Mouse (Mus musculus): ENCODE data around the gene Efnb3. TPM values are rescaled to one million over a fixed set of nuclear protein-coding genes. Genes with fewer than 3 reads are reported as not detected.
A peak's percentile ranks its signal among the peaks of the same experiment; 100 is the strongest.

Gene Efnb3
- total RNA-seq, 2 experiments from 2014 or later: 77.4 to 98.0 TPM

DNA sequence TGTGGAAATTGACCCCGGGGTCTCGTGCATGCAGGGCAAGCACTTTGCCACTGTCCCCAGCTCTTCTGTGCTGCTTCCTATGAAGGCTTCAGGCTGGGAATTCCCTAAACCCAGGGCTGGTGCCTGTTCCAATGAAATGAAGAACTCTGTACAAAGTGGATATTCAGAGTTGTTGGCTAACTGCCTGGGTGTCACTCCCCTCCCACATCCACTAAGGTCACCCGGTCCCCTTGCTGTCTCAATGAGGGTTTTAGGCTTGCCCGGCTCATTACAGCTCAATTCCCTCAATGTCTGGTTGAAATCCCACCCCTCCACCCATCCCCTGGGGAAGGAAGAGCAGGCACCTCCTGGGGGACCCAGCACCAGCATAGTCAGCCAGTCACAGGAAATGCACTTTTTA, 40.0 kb downstream of the Efnb3 start:
- intact Hi-C loops (cut with DNase I): no loop called here
- no peak for DNase-seq

DNA sequence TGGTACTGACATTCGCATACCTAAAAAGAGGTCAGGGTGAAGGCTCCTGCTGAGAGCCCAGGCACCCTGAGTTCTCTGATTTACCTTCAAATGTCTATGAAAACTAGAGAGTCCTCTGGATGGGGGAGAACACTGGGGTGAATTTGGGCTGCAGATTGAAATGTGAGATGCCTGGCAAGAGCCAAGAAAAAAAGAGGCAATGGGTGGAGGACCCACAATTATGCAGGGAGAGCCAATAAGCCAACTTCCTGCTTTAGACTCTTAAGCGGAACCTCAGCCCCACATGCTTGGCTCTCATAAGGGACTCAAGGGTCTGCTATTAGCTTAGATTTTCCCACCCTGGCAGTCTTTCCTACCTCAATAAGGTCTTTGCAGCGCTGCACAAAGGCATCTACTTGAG, 43.3 kb downstream of the Efnb3 start:
- DNase-seq: no peak
- intact Hi-C loops (cut with DNase I): no loop called here

GRCm38 (mm10) chr11:69516151-69516640, 43.8 kb downstream of the Efnb3 start:
- intact Hi-C loops (cut with DNase I): no loop called here
- no peak for DNase-seq

DNA sequence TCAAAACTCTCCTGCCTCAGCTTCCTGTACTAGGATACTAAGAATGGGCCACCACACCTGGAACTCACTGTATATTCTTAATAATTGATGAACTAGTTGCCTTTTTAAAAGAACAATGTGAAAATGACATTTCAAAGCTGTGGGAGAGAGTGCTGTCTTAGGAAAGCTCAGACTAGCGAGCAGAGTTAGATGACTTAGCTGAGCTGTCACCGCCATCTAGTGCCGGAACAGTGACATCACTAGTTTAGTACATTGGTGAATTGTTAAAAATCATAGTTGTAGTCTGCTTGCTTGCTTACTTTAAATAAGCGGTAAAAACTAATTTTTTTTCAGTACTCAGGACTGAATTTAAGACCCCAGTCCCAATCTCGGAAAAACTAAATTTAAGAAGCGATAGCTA, 46.2 kb downstream of the Efnb3 start:
- intact Hi-C loops (cut with DNase I): loop anchor here (1.0 to 5.0 kb wide), 4 partner anchors 81 to 322 kb away; no protein-coding TSS in a partner anchor

GRCm38 (mm10) chr11:69510796-69511496, 49.1 kb downstream of the Efnb3 start:
- intact Hi-C loops (cut with DNase I): loop anchor here (5.0 kb wide), 1 partner anchor 319 kb away; no protein-coding TSS in a partner anchor
- DNase-seq: no peak

More for the DNA sequence above, 46.2 kb downstream of the Efnb3 start:
- DNase-seq: peak; percentile 59 to 68

Small RNA genes lying within 50 kb of the gene (microRNA-seq; reads per million reads assigned to microRNA genes)
- 0 reads per million in 2 experiments for gene Gm27493 (ENCODE audit: borderline number of aligned reads in 2 of 2)

Other genes starting within 250 kb of the Efnb3 start
- gene Cntrob, start 236.4 kb downstream of the Efnb3 start, total RNA-seq (2021): 1 to 10 TPM; 2.8 to 3.1 TPM
- 10 to 100 TPM; 54.3 to 60.1 TPM for gene Trappc1, start 236.2 kb downstream of the Efnb3 start, total RNA-seq (2021)
- under 1 TPM in 1 of 2 experiments, not detected in 1; 0.28 TPM for gene Kcnab3, start 233.9 kb downstream of the Efnb3 start, total RNA-seq (2021)
- gene Rnf227, start 219.7 kb downstream of the Efnb3 start, total RNA-seq (2021): under 1 TPM; 0.27 to 0.89 TPM
- gene Chd3, start 190.8 kb downstream of the Efnb3 start, total RNA-seq (2021): 10 to 100 TPM; 21.8 to 22.8 TPM
- 100 to 1,000 TPM; 101 to 103 TPM for gene Naa38, start 164.7 kb downstream of the Efnb3 start, total RNA-seq (2021)
- gene Cyb5d1, start 164.6 kb downstream of the Efnb3 start, total RNA-seq (2021): 10 to 100 TPM; 29.6 to 31.8 TPM
- 10 to 100 TPM; 23.3 to 29.6 TPM for gene Tmem88, start 162.0 kb downstream of the Efnb3 start, total RNA-seq (2021)
- 10 to 100 TPM; 26.1 to 29.1 TPM for gene Kdm6b, start 146.5 kb downstream of the Efnb3 start, total RNA-seq (2021)
- gene Dnah2, start 11.1 kb downstream of the Efnb3 start, total RNA-seq (2021): under 1 TPM; 0.33 to 0.57 TPM
- 1 to 10 TPM; 5.1 to 6.3 TPM for gene Wrap53, start 20.1 kb upstream of the Efnb3 start, total RNA-seq (2021)
- gene Trp53, start 20.2 kb upstream of the Efnb3 start, total RNA-seq (2021): 10 to 100 TPM; 13.9 to 17.0 TPM
- gene Atp1b2, start 45.7 kb upstream of the Efnb3 start, total RNA-seq (2021): 10 to 100 TPM; 20.9 to 22.5 TPM
- gene Shbg, start 57.7 kb upstream of the Efnb3 start, total RNA-seq (2021): not detected
- 1 to 10 TPM; 3.7 to 4.1 TPM for gene Sat2, start 61.8 kb upstream of the Efnb3 start, total RNA-seq (2021)
- 10 to 100 TPM; 87.3 to 98.6 TPM for gene Fxr2, start 72.8 kb upstream of the Efnb3 start, total RNA-seq (2021)
- gene Sox15, start 95.1 kb upstream of the Efnb3 start, total RNA-seq (2021): not detected
- 10 to 100 TPM; 14.9 to 16.2 TPM for gene Mpdu1, start 102.4 kb upstream of the Efnb3 start, total RNA-seq (2021)
- gene Cd68, start 105.9 kb upstream of the Efnb3 start, total RNA-seq (2021): 1 to 10 TPM; 8.7 to 9.1 TPM
- 100 to 1,000 TPM; 188 to 222 TPM for gene Eif4a1, start 112.2 kb upstream of the Efnb3 start, total RNA-seq (2021)
- 10 to 100 TPM; 30.4 to 31.8 TPM for gene Senp3, start 121.9 kb upstream of the Efnb3 start, total RNA-seq (2021)
- 1 to 10 TPM; 1.4 to 2.4 TPM for gene Tnfsf13, start 125.6 kb upstream of the Efnb3 start, total RNA-seq (2021)
- gene Tnfsf12, start 135.6 kb upstream of the Efnb3 start, total RNA-seq (2021): 10 to 100 TPM; 16.3 to 21.0 TPM
- gene Tnfsfm13, start 135.9 kb upstream of the Efnb3 start, total RNA-seq (2021): 1 to 10 TPM; 4.4 to 4.6 TPM
- gene Polr2a, start 198.4 kb upstream of the Efnb3 start, total RNA-seq (2021): 10 to 100 TPM; 30.1 to 35.4 TPM
- not detected for gene Slc35g3, start 201.8 kb upstream of the Efnb3 start, total RNA-seq (2021)
- 10 to 100 TPM; 39.0 to 43.1 TPM for gene Zbtb4, start 205.7 kb upstream of the Efnb3 start, total RNA-seq (2021)
- 1 to 10 TPM; 3.6 to 4.3 TPM for gene Chrnb1, start 235.7 kb upstream of the Efnb3 start, total RNA-seq (2021)
- gene Fgf11, start 241.7 kb upstream of the Efnb3 start, total RNA-seq (2021): 1 to 10 TPM; 2.4 to 3.0 TPM
- under 1 TPM; 0.41 to 0.56 TPM for gene Tmem102, start 245.4 kb upstream of the Efnb3 start, total RNA-seq (2021)